Mouse (Mus musculus): ENCODE measurements at regions not wholly inside any gene's neighbourhood (a gene's known extent, or its start where the extent isn't known, plus 50 kb on each side); places are given as distances from the start of the nearest gene placed in this dataset.

DNA sequence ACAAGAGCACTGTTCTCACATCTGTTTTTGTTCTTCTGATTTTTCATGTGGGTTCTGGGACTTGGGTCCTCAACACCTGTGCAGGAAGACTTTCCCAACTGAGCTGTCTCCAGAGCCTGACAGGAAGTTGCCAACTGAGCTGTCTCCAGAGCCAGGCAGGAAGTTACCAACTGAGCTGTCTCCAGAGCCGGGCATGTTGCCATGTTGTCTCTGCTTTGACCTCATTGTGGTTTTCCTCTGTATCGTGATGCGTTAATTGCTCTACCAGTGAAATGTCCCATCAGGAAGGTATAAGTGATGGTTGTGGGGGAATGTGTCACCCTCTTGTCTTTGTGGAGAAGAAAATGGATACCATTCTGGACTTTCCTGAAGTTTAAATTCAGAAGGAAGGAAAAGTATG is 54.4 kb upstream of the Olfm4 start:
- no peak for DNase-seq
- intact Hi-C loops (cut with DNase I), result no loop called here

DNA sequence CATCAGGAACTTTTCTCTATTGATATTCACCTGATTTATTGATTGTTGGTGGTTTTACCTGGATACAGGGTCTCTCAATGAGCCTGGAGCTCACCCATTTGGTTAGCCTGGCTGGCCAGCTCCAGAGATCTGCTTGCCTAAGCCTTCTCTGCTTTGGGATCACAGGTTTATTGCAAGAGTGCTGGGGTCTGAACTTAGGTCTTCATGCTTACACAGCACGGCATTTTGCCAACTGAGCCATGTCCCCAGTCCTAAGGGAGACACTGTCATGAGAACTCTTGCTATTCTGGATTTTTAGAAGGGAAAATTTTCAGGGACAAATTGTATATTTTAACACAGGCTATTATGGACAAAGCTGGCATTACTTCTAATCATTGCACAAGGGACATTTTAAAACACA is 56.7 kb upstream of the Olfm4 start:
- intact Hi-C loops (cut with DNase I), result no loop called here
- no peak for DNase-seq

DNA sequence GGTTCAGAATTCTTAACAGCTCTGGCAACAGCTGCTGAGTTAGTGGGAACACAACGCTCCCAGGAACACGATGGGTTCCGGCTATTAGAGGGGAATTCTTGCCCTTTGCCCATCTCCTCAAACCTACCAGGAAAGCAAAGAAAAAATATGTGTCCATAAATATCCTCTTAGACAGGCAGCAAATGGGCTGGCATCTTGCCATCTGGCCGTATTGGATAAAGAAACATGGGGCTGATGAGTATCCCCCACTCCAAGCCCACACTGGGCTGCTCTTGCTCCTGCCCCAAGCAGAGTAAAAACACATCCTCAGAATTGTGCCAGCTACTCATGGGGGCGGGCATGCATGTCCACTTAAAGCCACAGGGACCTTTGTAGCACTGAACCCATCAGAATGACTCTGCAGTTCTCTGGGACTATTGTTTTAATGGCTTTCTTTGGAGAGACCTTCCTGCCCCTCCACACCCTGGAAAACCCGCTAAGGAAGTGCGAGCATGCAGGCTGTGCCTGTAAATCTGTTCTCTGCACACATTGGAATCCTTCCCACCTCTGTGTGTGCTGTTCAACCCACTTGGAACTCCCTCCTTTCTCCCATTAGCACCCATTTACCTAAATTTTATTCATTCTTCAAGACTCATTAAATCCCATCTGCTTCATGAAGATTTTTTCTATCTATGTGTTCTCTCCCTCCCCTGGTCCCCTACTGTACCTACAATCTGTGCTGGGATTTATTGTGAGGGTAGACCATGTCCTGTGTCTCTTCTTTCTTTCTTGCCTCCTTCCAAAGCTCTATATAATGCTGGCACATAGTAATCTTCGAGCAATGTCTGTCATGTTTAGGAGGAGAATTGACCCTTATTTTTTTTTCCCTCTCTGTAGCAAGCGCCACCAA is 66.7 kb upstream of the Olfm4 start:
- no peak for DNase-seq
- intact Hi-C loops (cut with DNase I), result no loop called here

DNA sequence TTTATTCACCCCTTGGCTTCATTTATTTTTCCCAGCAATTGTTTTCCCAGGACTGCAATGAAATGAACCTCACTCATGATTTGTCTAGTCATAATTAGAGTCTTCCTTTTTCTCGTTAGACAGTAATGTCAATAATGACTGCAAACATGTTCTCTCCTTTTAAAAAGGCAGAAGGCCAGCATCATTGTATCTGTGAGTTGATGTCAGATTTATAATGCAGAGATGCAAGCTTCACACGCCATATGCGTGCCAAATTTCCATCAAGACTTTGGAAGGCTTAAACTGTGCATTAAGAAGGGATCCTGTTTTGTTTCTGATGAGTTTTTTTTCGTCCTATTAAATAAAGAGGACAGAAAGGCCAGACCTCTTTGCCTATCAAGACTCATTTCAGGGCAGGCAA is 68.9 kb upstream of the Olfm4 start:
- DNase-seq, result no peak
- intact Hi-C loops (cut with DNase I), result loop anchor here (5.0 kb wide), 2 partner anchors 143 to 298 kb away; partner anchors contain the start of gene Pcdh8

DNA sequence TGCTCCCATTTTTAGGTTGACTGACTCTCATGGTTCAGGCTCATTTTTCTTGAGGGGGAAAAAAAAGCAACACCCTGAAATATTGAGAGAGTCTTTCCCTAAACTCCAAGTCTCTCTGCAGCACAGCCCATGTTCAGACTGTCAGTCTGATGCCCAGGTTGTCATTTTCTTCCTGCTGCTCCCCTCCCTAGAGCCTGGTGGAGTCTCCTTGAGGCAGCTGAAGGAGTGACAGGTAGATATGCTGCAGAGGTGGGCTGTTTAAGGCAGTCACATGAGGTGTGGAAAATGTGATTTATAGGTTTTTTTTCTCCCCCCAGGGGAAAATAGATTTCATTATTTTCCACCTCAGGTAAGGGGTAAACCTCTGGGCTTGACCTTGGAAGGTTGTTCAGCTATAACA is 70.6 kb upstream of the Olfm4 start:
- no peak for DNase-seq
- intact Hi-C loops (cut with DNase I), result loop anchor here (5.0 kb wide), 2 partner anchors 141 to 296 kb away; partner anchors contain the start of gene Pcdh8

DNA sequence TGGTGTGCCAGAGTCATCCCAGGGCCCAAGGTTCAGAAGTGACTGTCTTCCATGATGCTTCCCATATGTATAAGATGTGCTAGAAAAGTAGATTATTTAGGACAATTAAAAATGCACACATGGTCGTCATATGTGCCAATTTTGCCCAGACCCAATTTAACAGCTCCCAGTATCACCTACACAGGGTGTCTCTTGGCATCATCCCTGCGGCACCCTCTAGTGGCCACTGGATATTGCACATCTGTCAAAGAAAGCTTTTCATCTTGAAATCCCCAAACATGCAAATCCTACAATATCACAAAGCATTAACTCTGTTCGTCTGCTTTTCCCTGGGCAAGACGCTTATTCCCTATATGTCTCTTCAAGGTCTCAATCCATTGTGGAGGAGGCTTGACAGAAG is 71.3 kb upstream of the Olfm4 start:
- peak; percentile 7 to 14 for DNase-seq
- intact Hi-C loops (cut with DNase I), result loop anchor here (5.0 kb wide), 2 partner anchors 140 to 295 kb away; partner anchors contain the start of gene Pcdh8

DNA sequence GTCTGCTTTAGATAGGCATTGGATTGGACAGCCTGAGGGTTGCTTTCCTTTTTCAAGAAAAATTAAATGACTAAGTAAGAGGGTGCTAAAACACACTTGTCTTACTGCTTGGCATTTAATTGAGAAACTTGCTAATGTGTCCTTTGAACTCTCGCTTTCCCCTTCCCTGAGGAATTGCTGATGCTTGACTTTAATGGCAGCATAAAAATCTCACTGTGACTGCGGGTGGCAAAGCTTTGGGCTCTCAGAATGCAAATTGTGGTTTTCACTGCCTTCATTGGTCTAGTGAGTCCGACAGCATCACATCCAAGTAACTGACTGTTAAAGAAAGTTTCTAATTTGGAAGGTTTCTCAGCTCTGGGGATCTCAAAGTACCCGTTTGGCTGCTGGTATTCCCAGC is 76.1 kb upstream of the Olfm4 start:
- DNase-seq, result no peak
- intact Hi-C loops (cut with DNase I), result no loop called here

DNA sequence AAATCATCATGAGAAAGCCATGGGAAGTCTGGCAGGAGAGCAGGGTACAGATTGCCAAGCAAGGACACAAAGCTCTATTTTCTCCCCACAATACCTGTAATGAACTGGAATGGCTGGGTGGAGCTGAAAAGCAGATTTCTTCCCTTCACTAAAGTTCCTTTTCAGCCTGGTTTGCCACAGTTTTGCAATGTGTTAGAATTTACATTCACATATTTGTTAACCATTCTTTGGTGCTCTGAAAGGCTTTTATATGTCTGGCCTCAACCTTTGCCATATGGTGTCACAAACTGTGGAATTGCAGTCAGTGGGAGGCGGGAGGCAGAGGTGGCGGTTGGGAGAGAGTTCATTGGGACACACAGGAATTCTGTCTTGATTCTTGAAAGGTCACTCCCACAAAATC is 78.3 kb upstream of the Olfm4 start:
- intact Hi-C loops (cut with DNase I), result no loop called here
- DNase-seq, result no peak

DNA sequence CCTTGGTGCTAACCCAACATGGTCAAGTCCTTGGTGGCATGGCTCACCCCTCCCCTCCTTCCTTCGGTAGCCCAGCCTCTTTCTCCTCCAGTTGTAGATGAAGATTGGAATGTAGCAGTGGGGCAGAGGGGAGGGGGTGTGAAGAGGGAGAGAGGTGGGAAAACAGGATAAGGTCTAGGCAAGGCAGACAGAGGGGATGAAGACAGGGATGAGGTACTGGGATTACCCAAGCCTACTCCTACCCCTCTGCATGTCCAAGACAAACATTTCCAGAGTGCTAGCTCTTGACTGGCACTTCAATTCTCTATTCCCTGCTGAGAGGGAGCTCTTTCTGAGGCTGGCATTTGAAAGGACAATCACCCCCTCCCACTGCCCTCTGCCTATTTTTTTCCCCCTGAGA is 81.5 kb upstream of the Olfm4 start:
- DNase-seq, result no peak
- intact Hi-C loops (cut with DNase I), result no loop called here

DNA sequence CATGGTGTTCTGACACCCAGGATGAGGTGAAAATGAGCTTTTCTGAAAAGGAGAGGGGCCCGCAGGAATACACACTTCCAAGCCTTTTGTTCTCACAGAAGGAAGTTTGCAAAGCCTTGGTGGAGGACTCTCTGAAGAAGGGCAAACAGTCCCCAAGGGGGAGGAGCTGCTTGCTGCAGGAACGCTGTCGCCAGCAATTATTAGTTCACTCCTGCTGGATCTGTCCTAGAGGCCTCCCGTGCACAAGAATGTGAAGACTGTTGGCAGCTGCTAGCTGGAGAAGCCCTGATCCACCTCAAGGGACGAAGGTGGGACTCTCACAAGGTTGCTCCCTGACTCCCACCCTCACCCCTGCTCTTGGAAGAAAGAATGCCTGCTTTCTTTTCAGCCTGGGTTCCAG is 85.6 kb upstream of the Olfm4 start:
- intact Hi-C loops (cut with DNase I), result no loop called here
- DNase-seq, result no peak

DNA sequence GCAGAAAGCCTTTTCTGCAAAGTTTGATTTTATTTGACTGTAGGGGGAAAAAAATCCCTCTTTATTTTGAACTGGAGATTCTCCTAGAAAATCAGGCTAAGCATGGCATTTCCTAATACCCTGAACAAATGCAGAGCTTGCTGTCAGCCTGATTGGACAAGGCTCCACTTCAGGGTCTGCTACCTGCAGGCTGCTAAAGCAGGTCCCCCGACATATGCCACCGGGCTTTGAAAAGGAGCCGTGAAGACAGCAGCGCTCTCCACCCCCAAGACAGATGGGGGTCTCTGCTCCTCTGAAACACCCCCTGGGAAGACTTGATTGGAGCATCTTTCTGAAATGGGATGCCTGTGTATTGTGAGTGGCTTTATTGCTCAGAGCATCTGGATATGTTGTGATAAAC is 90.6 kb upstream of the Olfm4 start:
- intact Hi-C loops (cut with DNase I), result no loop called here
- DNase-seq, result no peak

DNA sequence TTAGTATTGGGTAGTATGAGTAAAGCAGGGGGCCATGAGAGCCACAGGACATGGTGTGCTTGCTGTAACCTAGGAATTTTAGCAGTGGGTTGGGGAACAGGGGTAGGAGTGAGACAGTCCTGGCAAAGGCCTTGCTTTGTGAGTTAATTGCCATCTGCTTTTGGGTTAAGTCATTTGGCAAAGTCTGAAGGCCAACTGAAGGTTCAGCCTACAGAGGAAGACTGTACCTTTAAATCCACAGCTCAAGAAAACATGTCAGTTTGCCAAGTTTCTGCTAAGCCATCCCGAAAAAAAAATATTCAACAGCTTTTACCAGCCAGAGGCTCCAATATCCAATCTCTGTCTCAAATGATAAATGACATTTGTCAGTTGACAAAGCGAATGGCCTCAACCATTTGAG is 93.2 kb upstream of the Olfm4 start:
- intact Hi-C loops (cut with DNase I), result no loop called here
- DNase-seq, result no peak

DNA sequence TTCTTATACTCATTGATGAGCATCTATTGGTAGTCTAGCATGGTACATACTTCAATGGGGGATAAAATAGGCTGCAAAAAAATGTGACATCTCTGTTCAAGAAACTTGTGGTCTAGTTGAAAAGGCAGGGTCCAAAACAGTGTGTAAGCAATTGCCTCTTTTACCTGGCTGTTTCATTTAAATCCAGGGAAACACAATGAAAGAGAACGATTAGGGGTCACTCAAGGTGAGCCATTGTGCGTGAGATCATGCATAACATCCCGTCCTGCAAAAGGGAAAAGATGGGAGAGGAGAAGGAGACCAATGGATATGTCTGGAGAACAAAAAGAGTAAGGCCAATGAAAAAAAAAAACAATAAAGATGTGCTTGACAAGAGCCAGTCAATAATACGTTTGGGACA is 93.6 kb upstream of the Olfm4 start:
- intact Hi-C loops (cut with DNase I), result no loop called here

DNA sequence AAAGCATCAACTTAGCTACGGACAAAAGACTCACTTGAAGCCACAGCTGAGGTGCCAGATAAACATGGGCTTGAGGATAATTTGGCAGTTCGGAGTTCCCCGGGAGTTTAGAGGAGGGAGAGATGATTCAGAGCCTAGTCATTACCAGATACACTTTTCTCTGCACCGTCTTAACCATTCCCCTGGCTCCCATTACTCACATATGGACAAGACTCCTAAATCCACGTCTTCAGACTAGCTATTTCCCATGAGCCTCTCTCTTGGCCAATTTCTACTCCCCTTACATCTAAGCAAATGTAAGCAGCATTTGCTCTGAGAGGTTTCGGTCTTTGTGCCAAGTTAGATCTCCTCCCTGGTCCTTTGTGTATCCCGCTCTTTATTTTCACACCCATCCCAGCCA is 100.4 kb upstream of the Olfm4 start:
- intact Hi-C loops (cut with DNase I), result no loop called here
- DNase-seq, result no peak

More for the DNA sequence above, 93.6 kb upstream of the Olfm4 start:
- DNase-seq, result no peak

DNA sequence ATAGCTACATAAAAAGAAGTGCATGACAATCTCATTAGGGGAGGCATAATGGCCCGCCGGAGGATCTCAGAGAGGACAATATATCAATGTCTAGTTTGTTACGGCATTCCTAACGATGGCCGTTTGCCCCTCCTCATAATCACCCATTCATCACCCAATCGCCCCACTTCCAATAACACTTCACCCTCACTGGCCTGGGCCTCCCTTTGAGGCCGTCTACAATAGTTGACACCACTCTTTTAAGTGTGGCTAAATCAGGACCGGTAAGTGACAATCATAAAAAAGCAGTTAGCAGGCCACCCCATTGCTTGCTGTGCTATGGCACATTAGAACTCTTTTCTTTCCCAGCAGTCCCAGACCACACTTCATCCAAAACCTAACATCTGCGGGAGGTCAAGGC is 102.2 kb upstream of the Olfm4 start:
- intact Hi-C loops (cut with DNase I), result no loop called here

DNA sequence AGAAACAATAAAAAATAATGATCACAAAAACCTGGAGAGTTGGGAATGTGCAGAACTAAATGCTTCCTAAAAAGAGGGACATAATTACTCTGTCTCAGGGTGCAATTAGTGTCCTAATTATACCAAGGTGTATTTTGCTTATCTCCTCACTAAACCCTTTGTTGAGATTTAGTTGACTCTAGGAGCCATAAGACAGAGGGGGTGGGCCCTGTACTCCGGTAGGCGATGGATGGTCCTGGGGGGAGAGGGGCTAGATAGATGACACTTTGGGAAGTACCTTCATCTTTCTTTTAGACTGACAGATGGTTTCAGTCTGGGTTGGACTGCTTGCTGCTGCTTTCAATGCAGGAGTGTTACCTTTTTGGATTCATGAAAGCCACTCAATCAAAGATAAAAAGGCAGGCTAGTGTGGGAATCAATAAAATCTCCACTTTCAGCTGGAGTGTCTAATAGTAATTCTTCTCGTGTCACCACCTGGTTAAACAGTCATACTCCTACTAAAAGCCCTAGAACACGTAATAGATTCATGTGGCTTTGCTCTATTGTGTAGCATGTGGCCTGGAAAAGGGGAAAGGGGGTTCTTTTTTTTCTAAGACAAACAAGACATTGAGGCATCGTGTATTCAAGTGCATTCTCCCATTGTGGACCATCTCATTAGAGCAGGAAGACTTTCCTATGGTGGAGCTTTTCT is 103.7 kb upstream of the Olfm4 start:
- no peak for DNase-seq
- intact Hi-C loops (cut with DNase I), result no loop called here

More for the DNA sequence above, 102.2 kb upstream of the Olfm4 start:
- DNase-seq, result no peak

DNA sequence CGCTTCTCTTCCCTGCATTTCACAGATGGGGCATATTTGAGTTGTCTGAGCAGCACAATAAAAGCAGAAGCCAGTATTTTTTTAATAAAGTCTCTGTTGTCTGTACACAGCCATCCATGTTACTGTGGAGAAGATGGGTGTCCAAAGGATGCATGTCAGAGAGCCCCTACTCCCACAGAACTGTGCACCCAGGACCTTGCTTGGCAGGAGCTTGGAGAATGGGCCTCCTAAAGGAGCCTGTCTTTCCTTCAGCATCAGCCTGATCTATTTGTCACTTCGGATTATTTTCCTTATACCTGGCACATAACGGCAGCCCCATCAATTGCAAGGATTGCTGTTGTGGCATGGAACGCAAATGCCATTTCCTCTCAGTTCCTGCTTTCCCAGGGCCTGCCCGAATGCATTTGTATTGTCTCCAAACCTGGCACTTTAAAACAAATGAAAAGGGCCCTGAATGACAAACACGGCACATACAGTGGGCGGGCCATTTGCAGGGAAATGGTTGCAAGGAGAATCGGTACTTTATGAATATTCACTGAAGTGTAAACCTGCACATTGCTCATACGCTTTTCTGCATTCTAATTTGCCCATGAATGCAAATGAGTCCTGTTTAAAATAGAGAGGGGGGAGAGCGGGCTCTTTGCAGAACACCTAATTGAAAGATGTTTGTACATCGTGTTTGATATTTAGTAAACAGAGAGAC is 104.4 kb upstream of the Olfm4 start:
- intact Hi-C loops (cut with DNase I), result no loop called here
- no peak for DNase-seq

DNA sequence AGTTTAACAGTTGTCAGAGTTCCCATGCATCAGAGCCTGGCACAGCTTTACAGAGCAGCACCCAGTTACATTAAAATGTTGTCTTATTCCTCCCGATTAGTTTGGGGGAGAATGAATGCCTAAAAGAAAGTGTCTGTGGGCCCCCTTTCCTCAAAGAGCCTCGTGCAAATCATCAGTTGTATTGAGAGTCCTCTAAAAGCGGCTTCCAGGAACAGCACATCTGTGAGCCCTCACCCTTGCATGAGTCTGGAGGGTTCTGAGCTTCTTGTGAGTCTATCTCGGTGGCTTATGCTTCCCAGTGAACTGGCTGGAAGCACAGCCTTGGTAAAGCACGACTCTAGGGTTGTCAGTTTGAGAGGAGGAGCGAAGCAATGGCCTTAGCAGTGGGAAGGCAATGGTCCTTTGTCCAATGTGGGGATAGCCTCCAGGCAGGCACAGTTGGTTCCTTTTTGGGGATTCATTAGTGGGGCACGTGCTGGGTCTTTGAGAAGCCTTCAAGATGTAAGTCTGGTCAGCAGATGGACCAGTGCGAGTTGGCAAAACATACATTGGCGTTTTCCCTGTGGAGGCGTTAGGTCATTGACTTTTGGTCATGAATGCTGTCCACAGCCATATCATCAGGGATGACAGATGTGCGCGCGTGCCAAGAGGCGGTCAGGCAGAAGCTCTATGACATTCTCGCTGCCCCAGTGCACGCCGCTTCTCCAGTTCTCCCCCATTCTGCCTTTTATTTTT is 105.4 kb upstream of the Olfm4 start:
- no peak for DNase-seq
- intact Hi-C loops (cut with DNase I), result no loop called here

DNA sequence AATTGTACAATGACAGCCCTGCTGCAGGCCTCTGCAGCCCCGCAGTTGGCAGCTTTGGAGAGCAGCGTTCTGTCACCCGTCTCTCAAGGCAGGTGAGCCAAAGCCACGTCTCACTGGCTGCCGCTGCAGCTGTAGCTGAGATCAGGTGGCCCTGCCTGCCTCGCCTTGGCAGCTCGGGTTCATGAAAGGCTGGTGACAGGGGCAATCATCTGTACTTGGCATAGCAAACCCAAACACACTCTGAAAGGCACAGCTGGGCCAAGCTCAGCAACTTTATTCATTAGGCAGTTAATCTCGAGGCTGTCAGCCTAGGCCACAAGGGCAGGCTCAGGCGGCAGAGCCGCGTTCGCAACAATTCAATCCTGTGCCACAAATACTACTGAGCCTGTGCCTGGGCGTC is 102.0 kb upstream of the Pcdh8 start:
- intact Hi-C loops (cut with DNase I), result no loop called here
- no peak for DNase-seq

DNA sequence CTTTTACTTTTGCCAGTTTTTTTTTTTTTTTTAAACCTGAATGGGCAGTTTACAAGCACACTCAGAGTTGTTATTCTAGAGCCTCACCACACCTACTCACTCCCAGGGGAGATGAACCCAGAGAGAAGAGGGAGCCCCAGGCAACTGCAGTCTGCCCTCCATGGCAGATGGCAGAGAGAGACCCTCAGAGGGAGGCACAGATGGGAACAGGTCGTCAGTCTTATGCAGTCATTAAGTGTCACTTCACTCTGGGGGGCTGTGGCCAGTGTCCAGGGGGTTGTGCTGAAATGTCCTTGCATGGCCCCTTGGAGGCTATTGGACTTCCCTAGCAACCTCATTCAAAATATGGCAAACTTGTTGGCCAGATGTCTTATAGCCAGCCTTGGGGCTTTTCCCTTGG is 101.3 kb upstream of the Pcdh8 start:
- DNase-seq, result no peak
- intact Hi-C loops (cut with DNase I), result no loop called here

DNA sequence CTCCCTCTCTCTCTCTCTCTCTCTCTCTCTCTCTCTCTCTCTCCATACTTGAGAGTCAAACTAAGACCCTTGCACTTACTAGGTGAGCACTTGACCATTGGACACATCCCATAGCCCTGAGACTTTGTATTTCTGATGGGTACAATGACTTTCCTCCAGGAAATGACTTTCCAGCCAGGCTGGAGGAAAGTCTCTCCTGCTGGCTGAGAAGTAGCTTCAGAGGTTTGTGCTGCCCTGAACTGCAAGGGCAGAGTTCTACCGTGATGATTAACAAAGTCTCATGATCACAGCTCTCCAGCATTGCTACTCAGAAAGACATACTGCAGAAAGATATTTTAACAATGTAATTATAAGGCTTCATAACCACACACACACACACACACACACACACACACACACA is 98.2 kb upstream of the Pcdh8 start:
- no peak for DNase-seq
- intact Hi-C loops (cut with DNase I), result no loop called here
